Mouse (Mus musculus) ovary, adult 18-20 months (tissue): ENCODE data around the gene Btnl4.
"Not testable (repeated sequence)": the region's sequence is repeated elsewhere in the genome, so short reads cannot be mapped to it uniquely, and the experiment has no call there.

Source experiments
- DNase-seq: peaks from one replicate; pipeline ENCODE4 v3.0.0; 2022; ENCODE audit warnings: low spot score, mixed read lengths

Btnl4 gene

DNA sequence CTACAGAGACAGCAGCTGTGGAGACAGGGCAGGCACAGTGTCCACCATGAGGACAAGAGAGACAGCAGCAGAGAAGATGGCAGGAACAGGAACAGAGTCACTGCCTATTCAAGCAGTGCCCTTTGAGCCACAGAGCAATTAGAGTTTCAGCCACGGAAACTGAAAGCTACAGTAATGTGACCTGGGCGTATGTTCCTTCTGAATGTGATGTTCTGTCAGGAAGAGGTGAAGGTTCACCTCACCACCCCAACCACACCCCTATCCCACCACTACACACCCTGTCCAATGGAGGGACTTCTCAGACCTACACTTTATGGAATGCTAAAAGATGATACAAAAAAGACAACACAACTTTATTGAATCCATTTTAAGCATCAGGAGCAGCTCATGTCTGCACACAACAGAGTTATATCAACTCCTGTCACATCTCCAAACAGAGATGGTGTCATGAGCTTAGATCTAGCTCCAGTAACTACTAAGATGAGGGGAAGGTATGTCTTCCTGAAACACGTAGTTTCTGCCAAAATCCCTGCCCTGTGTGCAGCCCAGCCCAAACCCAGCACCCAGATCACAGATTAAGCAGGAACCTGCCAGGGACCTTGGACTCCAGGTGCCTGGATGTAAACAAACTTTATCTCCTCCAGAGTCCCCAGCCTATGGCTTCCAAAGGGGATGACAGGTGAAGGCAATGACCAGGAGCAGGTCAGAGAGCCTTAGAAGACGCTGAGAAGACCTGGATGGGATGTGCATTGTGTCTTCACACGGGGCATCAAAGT, at the start of gene Btnl4:
Gene Btnl4, minus strand, starts transcription at position 81 of the 776 bp plus-strand sequence.
- DNase-seq, result not testable (repeated sequence)

DNA sequence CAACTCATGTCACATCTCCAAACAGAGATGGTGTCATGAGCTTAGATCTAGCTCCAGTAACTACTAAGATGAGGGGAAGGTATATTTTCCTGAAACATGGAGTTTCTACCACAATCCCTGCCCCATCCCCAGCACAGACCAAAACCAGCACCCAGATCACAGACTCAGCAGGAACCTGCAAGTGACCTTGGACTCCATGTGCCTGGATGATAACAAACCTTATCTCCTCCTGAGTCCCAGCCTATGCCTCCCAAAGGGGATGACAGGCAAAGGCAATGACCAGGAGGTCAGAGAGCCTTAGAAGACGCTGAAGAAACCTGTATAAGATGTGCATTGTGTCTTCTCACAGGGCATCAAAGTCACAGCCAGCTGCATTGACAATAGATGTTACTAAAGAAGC, 41.9 kb upstream of the Btnl4 start:
- no peak for DNase-seq

DNA sequence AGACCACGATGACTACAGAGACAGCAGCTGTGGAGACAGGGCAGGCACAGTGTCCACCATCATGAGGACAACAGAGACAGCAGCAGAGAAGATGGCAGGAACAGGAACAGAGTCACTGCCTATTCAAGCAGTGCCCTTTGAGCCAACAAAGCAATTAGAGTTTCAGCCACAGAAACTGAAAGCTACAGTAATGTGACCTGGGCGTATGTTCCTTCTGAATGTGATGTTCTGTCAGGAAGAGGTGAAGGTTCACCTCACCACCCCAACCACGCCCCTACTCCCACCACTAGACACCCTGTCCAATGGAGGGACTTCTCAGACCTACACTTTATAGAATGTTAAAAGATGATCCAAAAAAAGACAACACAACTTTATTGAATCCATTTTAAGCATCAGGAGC, 41.5 kb upstream of the Btnl4 start:
- not testable (repeated sequence) for DNase-seq

DNA sequence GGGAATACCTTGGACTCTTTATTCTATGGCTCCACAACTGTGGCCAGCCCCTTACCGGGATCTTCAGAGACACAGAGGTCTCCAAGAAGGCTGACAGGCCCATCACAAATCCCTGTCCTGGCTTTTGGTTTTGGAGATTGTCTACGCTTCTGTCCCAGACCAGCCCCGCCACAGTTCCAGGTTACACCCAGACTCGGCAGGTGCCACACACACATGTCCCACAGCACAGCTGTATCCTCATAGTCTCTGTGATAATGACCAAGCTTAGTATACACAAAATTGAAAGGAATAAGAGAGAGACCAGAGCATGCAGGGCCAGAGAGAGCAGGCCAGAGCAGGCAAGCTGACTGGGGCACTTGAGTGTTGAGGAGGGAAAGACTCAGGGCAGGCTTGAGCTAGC, 40.7 kb upstream of the Btnl4 start:
- DNase-seq, result no peak

DNA sequence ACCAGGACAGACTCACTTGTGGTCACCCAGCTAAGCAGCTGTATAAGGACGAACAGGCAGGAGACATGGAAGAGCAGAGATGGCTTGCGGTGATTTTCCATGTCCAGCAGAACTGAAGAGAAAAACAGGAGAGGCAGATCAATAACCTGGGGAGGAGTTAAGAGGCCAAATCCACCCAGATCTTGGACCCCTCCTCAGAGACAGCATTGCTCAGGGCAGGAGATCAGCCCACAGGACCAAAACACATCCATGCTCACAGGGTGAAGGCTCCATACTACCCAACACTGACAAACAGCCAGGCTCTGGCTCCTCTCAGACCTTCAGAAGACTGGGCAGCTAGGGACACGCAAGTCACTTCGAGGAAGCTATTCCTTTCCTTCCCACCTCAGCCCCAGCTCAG, 40.1 kb upstream of the Btnl4 start, which contains the start of gene Btnl6:
Gene Btnl6, minus strand, starts transcription at position 101 of the 400 bp plus-strand sequence.
- DNase-seq, result no peak

DNA sequence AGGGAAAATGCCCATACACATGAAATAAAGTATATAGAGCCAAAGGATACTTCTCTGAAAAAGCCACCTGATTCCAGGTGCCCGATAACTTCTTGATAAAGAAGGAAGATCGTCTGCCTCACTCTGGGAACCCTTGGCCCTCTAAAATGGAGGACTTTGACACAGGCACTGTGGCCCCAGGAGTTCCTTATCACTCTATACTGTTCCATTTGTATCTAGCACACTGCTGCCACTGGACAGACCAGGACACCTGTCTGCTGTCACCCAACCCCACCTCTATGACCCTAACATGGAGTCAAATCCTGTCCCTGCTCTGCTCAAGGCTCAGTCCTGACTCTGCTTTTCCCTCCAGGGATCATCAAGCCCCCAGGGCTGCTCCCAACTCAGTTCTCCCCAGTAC, 39.4 kb upstream of the Btnl4 start:
- DNase-seq, result no peak

DNA sequence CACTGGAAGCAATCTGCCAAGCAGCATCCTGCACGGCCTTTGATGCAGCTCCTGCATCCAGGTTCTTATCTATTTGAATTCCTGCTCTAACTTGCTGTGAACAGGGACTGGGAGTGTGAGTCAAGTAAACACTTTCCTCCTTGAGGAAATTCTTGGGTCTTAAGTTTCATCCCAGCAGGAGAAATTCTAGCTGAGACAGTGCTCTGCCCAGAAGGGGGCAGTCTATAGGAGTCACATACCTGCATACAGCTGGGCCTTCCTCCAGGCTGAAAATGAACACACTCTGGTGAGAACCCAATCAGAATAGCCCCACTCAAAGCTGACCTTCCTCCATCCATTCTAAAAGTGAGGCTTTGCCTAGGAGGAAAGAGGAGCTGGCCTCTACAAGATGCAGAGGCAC, 34.6 kb upstream of the Btnl4 start:
- not testable (repeated sequence) for DNase-seq

DNA sequence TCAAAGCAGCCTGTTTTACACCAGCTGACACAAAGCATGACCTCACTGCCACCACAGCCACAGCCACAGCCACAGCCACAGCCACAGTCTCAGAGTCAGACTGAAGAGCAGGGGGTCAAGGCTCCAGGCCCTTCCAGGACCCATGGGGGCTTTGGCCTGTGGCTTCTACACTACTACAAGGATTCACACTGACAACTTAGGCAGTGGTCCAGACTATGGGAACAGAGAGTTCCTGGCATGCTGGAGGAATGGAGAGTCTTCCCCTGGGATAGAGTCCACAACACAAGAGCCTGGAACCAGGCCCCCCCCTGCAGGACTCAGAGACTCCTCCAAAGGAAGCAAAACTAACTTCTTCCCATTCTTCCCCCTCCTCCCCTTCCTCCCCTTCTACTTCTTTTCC, 30.5 kb upstream of the Btnl4 start:
- no peak for DNase-seq

DNA sequence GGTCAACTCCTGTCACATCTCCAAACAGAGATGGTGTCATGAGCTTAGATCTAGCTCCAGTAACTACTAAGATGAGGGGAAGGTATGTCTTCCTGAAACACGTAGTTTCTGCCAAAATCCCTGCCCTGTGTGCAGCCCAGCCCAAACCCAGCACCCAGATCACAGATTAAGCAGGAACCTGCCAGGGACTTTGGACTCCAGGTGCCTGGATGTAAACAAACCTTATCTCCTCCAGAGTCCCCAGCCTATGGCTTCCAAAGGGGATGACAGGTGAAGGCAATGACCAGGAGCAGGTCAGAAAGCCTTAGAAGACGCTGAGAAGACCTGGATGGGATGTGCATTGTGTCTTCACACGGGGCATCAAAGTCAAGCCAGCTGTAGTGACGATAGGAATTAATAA, 20.6 kb upstream of the Btnl4 start:
- DNase-seq, result not testable (repeated sequence)

DNA sequence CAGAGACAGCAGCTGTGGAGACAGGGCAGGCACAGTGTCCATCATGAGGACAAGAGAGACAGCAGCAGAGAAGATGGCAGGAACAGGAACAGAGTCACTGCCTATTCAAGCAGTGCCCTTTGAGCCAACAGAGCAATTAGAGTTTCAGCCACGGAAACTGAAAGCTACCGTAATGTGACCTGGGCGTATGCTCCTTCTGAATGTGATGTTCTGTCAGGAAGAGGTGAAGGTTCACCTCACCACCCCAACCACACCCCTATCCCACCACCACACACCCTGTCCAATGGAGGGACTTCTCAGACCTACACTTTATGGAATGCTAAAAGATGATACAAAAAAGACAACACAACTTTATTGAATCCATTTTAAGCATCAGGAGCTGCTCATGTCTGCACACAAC, 20.2 kb upstream of the Btnl4 start:
- not testable (repeated sequence) for DNase-seq

DNA sequence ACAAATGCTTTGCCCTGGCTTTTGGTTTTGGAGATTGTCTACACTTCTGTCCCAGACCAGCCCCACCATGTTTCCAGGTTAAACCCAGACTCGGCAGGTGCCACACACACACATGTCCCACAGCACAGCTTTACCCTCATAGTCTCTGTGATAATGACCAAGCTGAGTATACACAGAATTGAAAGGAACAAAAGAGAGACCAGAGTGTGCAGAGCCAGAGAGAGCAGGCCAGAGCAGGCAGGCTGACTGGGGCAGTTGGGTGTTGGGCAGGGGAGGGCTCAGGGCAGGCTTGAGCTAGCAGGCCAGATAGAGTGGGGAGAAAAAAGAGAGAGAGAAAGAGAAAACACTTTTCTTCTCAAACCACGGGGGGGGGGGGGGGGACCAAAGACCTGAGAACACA, 19.4 kb upstream of the Btnl4 start:
- no peak for DNase-seq

DNA sequence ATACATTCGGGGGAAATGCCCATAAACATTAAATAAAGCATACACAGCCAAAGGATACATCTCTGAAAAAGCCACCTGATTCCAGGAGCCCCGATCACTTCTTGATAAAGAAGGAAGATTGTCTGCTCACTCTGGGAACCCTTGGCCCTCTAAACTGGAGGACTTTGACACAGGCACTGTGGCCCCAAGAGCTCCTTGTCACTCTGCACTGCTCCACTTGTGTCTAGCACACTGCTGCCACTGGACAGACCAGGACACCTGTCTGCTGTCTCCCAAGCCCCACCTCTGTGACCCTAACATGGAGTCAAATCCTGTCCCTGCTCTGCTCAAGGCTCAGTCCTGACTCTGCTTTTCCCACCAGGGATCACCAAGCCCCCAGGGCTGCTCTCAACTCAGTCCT, 18.0 kb upstream of the Btnl4 start:
- not testable (repeated sequence) for DNase-seq

DNA sequence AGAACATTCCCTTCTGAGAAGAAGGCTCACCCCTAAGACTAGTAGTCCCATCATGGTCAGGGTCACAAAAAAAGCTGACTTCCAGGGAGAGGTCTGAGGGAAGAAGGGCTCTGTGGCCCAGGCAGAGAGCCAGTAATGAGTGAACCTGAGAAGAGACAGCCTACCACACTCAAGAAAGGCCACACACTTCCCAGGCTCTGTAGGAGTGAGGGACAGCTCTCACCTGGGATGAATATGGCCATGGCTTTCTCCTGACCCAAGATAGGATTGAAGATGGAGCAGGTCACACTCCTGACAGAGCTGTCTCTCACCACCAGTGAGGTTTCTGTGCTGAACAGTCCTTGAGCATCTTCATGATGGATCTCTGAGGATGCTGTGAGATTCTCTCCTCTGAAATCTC, 15.7 kb upstream of the Btnl4 start:
- DNase-seq, result no peak

DNA sequence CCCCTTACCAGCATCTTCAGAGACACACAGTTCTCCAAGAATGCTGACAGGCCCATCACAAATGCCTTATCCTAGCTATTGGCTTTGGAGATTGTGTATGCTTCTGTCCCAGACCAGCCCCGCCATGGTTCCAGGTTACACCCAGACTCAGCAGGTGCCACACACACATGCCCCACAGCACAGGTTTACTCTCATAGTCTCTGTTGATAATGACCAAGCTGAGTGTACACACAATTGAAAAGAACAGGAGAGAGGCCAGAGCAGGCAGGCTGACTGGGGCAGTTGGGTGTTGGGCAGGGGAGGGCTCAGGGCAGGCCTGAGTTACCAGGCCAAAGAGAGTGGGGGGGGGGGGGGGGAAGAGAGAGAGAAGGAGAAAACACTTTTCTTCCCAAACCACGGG, 691 bp downstream of the Btnl4 start:
- DNase-seq, result no peak

DNA sequence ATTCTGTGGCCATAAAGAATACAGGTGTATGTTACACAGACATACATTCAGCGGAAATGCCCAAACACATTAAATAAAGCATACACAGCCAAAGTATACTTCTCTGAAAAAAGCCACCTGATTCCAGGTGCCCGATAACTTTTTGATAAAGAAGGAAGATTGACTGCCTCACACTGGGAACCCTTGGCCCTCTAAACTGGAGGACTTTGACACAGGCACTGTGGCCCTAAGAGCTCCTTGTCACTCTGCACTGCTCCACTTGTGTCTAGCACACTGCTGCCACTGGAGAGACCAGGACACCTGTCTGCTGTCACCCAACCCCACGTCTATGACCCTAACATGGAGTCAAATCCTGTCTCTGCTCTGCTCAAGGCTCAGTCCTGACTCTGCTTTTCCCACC, 2.1 kb downstream of the Btnl4 start:
- DNase-seq, result no peak

DNA sequence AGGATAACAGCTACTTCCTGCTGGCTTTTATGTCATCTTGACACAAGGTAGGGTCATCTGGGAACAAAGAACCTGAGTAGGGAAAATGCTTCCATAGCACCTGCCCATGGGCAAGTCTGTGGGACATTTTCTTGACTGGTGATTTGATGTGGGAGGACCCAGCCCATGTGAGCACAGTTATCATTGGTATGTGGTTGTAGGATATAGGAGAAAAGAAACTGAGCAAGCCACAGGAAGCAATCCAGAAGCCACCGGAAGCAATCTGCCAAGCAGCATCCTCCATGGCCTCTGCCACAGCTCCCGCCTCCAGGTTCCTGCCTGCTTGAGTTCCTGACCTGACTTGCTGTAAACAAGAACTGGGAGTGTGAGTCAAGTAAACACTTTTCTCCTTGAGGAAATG, 6.6 kb downstream of the Btnl4 start:
- no peak for DNase-seq

DNA sequence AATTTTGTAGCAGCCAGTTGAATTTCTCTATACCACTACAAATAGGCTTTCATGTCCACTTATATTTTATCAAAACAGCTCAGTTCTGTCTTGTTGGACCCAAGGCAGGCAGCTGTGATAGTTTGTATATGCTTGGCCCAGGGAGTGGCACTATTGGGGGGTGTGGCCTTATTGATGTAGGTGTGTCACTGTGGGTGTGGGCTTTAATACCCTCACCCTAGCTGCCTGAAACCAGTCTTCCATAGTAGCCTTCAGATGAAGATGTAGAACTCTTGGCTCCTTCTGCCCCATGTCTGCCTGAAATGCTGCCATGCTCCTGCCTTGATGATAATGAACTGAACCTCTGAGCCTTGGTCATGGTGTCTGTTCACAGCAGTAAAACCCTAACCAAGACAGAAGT, 11.2 kb downstream of the Btnl4 start:
- DNase-seq, result not testable (repeated sequence)

DNA sequence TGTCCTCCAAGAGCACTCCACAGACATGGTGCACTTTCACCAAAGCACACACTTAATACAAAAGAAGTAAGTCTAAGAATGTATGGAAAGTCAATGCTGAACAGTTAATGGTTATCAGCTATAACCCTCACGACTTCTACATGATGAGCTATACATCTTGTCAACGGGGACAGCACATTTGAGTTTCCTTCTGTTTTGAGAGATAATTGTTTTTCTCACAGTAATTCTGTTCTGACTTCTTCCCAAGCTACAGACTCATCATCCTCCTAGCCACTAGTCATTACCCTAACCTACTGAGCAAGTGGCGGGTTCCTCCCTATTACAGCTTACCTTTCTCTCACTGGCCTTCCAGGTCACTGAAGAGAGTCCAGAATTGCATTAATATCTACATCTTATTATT, 17.9 kb downstream of the Btnl4 start:
- DNase-seq, result no peak

DNA sequence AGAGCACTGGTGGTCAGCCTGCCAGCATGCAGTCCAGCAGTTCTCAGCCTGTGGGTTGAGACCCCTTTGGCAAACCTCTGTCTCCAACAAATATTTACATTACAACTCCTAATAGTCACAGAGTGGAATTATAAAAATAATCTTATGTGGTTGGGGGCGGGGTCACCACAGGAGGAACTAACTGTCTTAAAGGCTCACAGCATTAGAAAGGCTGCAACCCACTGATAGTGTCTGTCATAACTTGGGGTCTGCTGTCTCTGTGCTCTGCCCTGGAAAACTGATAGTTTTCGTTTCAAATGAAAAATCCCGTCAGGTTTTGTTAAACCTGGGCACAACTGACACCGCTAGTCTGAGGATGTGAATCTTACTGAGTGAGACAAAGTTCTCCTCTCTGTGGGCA, 19.4 kb downstream of the Btnl4 start:
- DNase-seq, result no peak

DNA sequence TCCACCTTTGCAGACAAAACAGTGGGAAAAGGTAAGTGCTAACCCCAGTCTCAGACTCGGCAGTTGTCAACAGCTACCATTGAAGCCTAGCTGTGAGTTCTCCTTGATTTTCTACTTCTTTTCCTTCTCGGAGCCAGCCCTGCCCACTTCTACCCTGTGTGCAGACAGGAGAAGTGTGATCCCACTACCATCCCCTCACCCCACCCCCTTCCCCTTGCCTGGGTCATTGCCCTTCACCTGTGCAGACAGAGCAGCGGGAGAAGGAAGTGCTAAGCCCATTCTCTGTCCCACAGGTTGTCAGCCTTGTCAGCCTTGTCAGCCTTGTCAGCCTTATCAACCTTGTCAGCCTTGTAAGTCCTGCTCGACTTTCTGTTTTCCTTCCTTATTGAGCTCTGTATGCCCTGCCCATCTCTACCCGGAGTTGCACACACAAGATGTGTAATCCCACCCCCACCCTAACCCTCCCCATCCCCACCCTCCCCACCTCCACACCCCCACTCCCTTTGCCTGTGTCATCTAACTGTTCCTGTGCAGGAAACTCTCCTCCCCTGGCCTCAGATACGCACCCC, 28.6 kb downstream of the Btnl4 start:
- DNase-seq, result no peak

DNA sequence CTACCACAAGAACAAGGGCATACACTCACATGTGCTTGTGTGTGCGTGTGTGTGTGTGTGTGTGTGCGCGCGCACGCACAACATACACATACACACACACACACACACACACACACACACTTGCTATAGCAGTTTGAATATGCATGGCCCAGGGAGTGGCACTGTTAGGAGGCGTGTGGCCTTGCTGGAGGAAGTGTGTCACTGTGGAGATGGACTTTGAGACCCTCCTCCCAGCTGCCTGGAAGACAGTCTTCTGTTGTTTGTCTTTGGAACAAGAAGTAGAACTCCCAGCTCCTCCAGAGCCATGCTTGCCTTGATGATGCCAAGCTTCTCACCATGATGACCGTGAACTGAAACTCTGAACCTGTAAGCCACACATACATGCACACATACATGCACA, 35.1 kb downstream of the Btnl4 start:
- no peak for DNase-seq

DNA sequence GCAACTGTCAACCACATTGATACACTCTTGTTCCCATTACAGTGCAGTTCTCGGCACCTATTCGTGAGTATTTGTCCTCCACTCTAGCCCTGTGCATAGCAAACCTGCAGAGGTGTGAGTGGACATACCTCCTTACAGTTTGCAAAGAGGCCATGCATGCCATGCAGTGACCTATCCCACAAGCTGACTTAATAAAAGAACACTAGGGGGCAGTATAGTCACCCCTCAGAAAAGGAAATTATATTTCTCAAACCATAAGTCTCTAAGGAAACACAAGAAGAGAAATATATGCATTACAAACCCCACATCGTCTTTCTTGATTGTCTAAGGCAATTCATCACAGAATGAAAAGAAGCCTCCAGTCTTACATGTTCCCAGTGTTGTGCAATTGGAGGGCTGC, 37.3 kb downstream of the Btnl4 start:
- no peak for DNase-seq

DNA sequence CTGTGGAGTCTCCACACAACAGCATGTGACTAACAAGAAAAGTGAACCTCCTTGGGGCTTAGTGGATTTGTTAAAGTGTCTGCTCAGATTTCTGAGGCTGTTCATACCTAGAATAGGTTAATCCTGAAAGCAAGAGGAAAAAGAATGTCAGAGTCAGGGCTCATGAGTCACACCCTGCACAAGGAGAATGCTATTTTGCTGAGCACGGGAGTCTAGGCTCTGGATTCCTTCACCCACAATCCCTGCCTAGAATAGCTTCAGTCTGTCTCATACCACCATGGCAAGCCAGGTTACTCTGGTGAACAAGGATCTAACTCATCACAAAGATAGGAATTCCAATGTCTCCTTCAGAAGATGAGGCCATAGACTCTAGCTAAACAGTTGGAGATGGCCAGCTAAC, 38.5 kb downstream of the Btnl4 start:
- no peak for DNase-seq

DNA sequence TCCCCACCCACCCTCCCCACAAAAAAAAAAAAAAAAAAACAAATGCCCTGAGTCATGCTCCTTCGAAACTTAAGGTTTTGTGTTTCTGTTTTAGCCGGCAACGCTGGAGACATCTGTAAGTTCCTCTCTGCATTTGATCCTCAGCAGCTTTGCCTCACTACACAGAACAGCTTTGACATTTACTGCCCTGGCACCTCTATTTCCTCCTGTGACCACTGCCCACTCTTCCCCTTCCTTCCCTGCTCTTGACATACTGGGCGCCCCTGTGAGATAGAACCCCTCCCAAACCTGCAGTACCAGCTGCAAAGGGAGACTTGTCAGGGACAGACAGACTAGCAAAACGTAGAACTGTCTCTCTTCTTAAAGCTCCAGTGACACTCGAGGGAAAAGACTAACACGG, 39.5 kb downstream of the Btnl4 start:
- no peak for DNase-seq
